Mouse (Mus musculus) liver, adult 10 weeks (tissue): ENCODE measurements around the gene Atp1b2. TPM values are rescaled to one million over a fixed set of nuclear protein-coding genes. Genes with fewer than 3 reads are reported as not detected.

Experiments
- polyA plus RNA-seq: library from polyadenylated mRNA; stranded (reverse); fragments of 350-450 nt; fragmentation: Illumina TruSeq; extraction: RNeasy Lipid Tissue Mini Kit (QIAGEN cat#74804); gene quantifications from one replicate; pipeline ENCODE4 v1.2.3, GENCODE M21; 2014; ENCODE audit warnings: low read depth, low replicate concordance

Atp1b2 gene
- polyA plus RNA-seq = 0.13 TPM

GRCm38 (mm10) chr11:69605726-69606490, at the start of gene Atp1b2:
TSS of gene Atp1b2 (minus strand) at chr11:69605942.

GRCm38 (mm10) chr11:69632284-69633089, 26.7 kb upstream of the Atp1b2 start, which contains the start of gene Fxr2:
TSS of gene Fxr2 (plus strand) at chr11:69632990.

GRCm38 (mm10) chr11:69621571-69622268, 16.0 kb upstream of the Atp1b2 start, which contains the start of gene Sat2:
TSS of gene Sat2 (plus strand) at chr11:69622024.

GRCm38 (mm10) chr11:69617805-69618204, 12.1 kb upstream of the Atp1b2 start, which contains the start of gene Shbg:
TSS of gene Shbg (minus strand) at chr11:69617905.

GRCm38 (mm10) chr11:69580091-69580514, 25.6 kb downstream of the Atp1b2 start, which contains the start of the genes Wrap53 and Trp53:
TSS of gene Wrap53 (minus strand) at chr11:69580255.
TSS of gene Trp53 (plus strand) at chr11:69580359.

GRCm38 (mm10) chr11:69559851-69560765, 45.6 kb downstream of the Atp1b2 start, which contains the start of gene Efnb3:
TSS of gene Efnb3 (minus strand) at chr11:69560205.

Other genes starting within 250 kb of the Atp1b2 start
- 19.3 TPM for gene Chd3, start 236.5 kb downstream of the Atp1b2 start, polyA plus RNA-seq
- 5.9 TPM for gene Naa38, start 210.5 kb downstream of the Atp1b2 start, polyA plus RNA-seq
- gene Cyb5d1, start 210.3 kb downstream of the Atp1b2 start, polyA plus RNA-seq = 31.9 TPM
- gene Tmem88, start 207.7 kb downstream of the Atp1b2 start, polyA plus RNA-seq = not detected
- gene Kdm6b, start 192.3 kb downstream of the Atp1b2 start, polyA plus RNA-seq = 1.9 TPM
- not detected for gene Dnah2, start 56.8 kb downstream of the Atp1b2 start, polyA plus RNA-seq
- gene Efnb3, start 45.7 kb downstream of the Atp1b2 start, polyA plus RNA-seq = not detected
- 1.1 TPM for gene Wrap53, start 25.7 kb downstream of the Atp1b2 start, polyA plus RNA-seq
- 3.8 TPM for gene Trp53, start 25.6 kb downstream of the Atp1b2 start, polyA plus RNA-seq
- gene Shbg, start 12.0 kb upstream of the Atp1b2 start, polyA plus RNA-seq = not detected
- 8.5 TPM for gene Sat2, start 16.1 kb upstream of the Atp1b2 start, polyA plus RNA-seq
- gene Fxr2, start 27.0 kb upstream of the Atp1b2 start, polyA plus RNA-seq = 7.8 TPM
- gene Sox15, start 49.4 kb upstream of the Atp1b2 start, polyA plus RNA-seq = not detected
- gene Mpdu1, start 56.7 kb upstream of the Atp1b2 start, polyA plus RNA-seq = 22.1 TPM
- gene Cd68, start 60.2 kb upstream of the Atp1b2 start, polyA plus RNA-seq = 3.8 TPM
- gene Eif4a1, start 66.5 kb upstream of the Atp1b2 start, polyA plus RNA-seq = 340 TPM
- 33.7 TPM for gene Senp3, start 76.1 kb upstream of the Atp1b2 start, polyA plus RNA-seq
- 2.8 TPM for gene Tnfsf13, start 79.8 kb upstream of the Atp1b2 start, polyA plus RNA-seq
- gene Tnfsf12, start 89.9 kb upstream of the Atp1b2 start, polyA plus RNA-seq = 1.5 TPM
- gene Tnfsfm13, start 90.2 kb upstream of the Atp1b2 start, polyA plus RNA-seq = not detected
- 7.7 TPM for gene Polr2a, start 152.7 kb upstream of the Atp1b2 start, polyA plus RNA-seq
- not detected for gene Slc35g3, start 156.0 kb upstream of the Atp1b2 start, polyA plus RNA-seq
- gene Zbtb4, start 160.0 kb upstream of the Atp1b2 start, polyA plus RNA-seq = 4.1 TPM
- 0.58 TPM for gene Chrnb1, start 190.0 kb upstream of the Atp1b2 start, polyA plus RNA-seq
- 0.29 TPM for gene Fgf11, start 195.9 kb upstream of the Atp1b2 start, polyA plus RNA-seq
- 3.6 TPM for gene Tmem102, start 199.7 kb upstream of the Atp1b2 start, polyA plus RNA-seq
- not detected for gene Gm39566, start 209.4 kb upstream of the Atp1b2 start, polyA plus RNA-seq
- not detected for gene Spem2, start 212.5 kb upstream of the Atp1b2 start, polyA plus RNA-seq
- gene Spem1, start 216.2 kb upstream of the Atp1b2 start, polyA plus RNA-seq = not detected
- gene Nlgn2, start 231.8 kb upstream of the Atp1b2 start, polyA plus RNA-seq = 0.11 TPM
- 58.8 TPM for gene Tmem256, start 232.6 kb upstream of the Atp1b2 start, polyA plus RNA-seq
- 1.1 TPM for gene Plscr3, start 240.4 kb upstream of the Atp1b2 start, polyA plus RNA-seq